Mouse (Mus musculus) cerebellum, adult 2 months (tissue): ENCODE measurements around the gene Lamc3.

Source experiments
- CTCF ChIP-seq: fragments of 200-500 bp; IDR thresholded peaks from 2 replicates; pipeline ENCODE4 v1.5.1; 2011; ENCODE audit warnings: low read depth, mild to moderate bottlenecking, control low read depth, low read length, moderate library complexity, borderline replicate concordance; ENCODE audit not compliant: insufficient read depth
- POLR2A ChIP-seq: fragments of 200-500 bp; IDR thresholded peaks from 2 replicates; pipeline ENCODE4 v1.6.1; 2011; ENCODE audit warnings: low read length, control low read depth, borderline replicate concordance; ENCODE audit not compliant: insufficient read depth

- TF ChIP-seq CTCF (no peak), POLR2A (no peak)
Observed at GRCm38 (mm10) chr2:31863766-31864165, 23.3 kb upstream of the Lamc3 start.
